Mouse (Mus musculus) splenic B cell, adult 2 months (primary cell): ENCODE measurements around the gene BC107364.
"Not testable (repeated sequence)": the region's sequence is repeated elsewhere in the genome, so short reads cannot be mapped to it uniquely, and the experiment has no call there.

Experiments
- DNase-seq: peaks from one replicate; pipeline ENCODE4 v3.0.0-alpha.2; 2011; ENCODE audit warnings: low read depth, low spot score
- H3K27me3 ChIP-seq: 2 replicates; pipeline ENCODE4 v1.6.1; 2012; ENCODE audit warnings: mild to moderate bottlenecking, low read length, moderate library complexity, mixed read lengths; ENCODE audit not compliant: control insufficient read depth, poor library complexity, insufficient read depth, severe bottlenecking
- H3K36me3 ChIP-seq: 2 replicates; pipeline ENCODE4 v1.6.1; 2012; ENCODE audit warnings: mild to moderate bottlenecking, low read length, moderate library complexity, mixed read lengths; ENCODE audit not compliant: control insufficient read depth, poor library complexity, insufficient read depth, severe bottlenecking

The BC107364 gene

GRCm38 (mm10) chr3:96452262-96452661, at the start of gene BC107364:
Gene BC107364, minus strand, starts transcription at chr3:96452306.
- DNase-seq, H3K27me3 ChIP-seq, H3K36me3 ChIP-seq: not testable (repeated sequence)

GRCm38 (mm10) chr3:96501391-96502115, 49.4 kb upstream of the BC107364 start:
- Histone ChIP-seq H3K27me3 (no peaks in the 10 kb centered on the region), H3K36me3 (no peaks in the 10 kb centered on the region)
- DNase-seq = peak; percentile 95

GRCm38 (mm10) chr3:96500691-96501265, 48.7 kb upstream of the BC107364 start:
- Histone ChIP-seq H3K36me3 (no peaks in the 10 kb centered on the region), H3K27me3 (no peaks in the 10 kb centered on the region)
- DNase-seq = peak; percentile 90

- peak; percentile 97 for DNase-seq
- H3K36me3 ChIP-seq = no peaks in the 10 kb centered on the region
- H3K27me3 ChIP-seq = no peaks in the 10 kb centered on the region
Observed at GRCm38 (mm10) chr3:96500289-96500621, 48.1 kb upstream of the BC107364 start.

GRCm38 (mm10) chr3:96499481-96500288, 47.6 kb upstream of the BC107364 start:
- Histone ChIP-seq H3K36me3 (no peaks in the 10 kb centered on the region), H3K27me3 (no peaks in the 10 kb centered on the region)
- peak; percentile 90 for DNase-seq

- H3K27me3 ChIP-seq = no peaks in the 10 kb centered on the region
- no peak for DNase-seq
- no peaks in the 10 kb centered on the region for H3K36me3 ChIP-seq
Observed at GRCm38 (mm10) chr3:96498476-96499245, 46.6 kb upstream of the BC107364 start.

- peak; percentile 79 for DNase-seq
- Histone ChIP-seq H3K36me3 (no peaks in the 10 kb centered on the region), H3K27me3 (no peaks in the 10 kb centered on the region)
Observed at GRCm38 (mm10) chr3:96497451-96498028, 45.4 kb upstream of the BC107364 start.

GRCm38 (mm10) chr3:96496620-96497275, 44.6 kb upstream of the BC107364 start:
- H3K36me3 ChIP-seq, H3K27me3 ChIP-seq, DNase-seq: not testable (repeated sequence)

- no peak for DNase-seq
- no peaks in the 10 kb centered on the region for H3K36me3 ChIP-seq
- no peaks in the 10 kb centered on the region for H3K27me3 ChIP-seq
Observed at GRCm38 (mm10) chr3:96496216-96496615, 44.1 kb upstream of the BC107364 start.

GRCm38 (mm10) chr3:96495490-96496210, 43.5 kb upstream of the BC107364 start:
- H3K36me3 ChIP-seq = no peaks in the 10 kb centered on the region
- DNase-seq = no peak
- H3K27me3 ChIP-seq = no peaks in the 10 kb centered on the region

GRCm38 (mm10) chr3:96494912-96495311, 42.8 kb upstream of the BC107364 start:
- Histone ChIP-seq H3K27me3 (no peaks in the 10 kb centered on the region), H3K36me3 (no peaks in the 10 kb centered on the region)
- DNase-seq = no peak

GRCm38 (mm10) chr3:96494456-96494855, 42.4 kb upstream of the BC107364 start:
- not testable (repeated sequence) for DNase-seq, H3K36me3 ChIP-seq

GRCm38 (mm10) chr3:96489636-96490035, 37.5 kb upstream of the BC107364 start:
- not testable (repeated sequence) for H3K27me3 ChIP-seq, DNase-seq, H3K36me3 ChIP-seq

More at GRCm38 (mm10) chr3:96494456-96494855, 42.4 kb upstream of the BC107364 start:
- H3K27me3 ChIP-seq = not testable (repeated sequence)
